Mouse (Mus musculus) hindbrain, postnatal 0 days (tissue): Measurements from ENCODE around the gene Ptprd. TPM values are rescaled to one million over a fixed set of nuclear protein-coding genes. Genes with fewer than 3 reads are reported as not detected.
"Not testable (repeated sequence)": the region's sequence is repeated elsewhere in the genome, so short reads cannot be mapped to it uniquely, and the experiment has no call there.

Experiments used
- ATAC-seq: fragments of 200-750 bp; cut with Nextera tagmentation; 2 replicates; pipeline ENCODE4 v1.8.0; 2017; ENCODE audit warnings: mild to moderate bottlenecking, moderate TSS enrichment, moderate library complexity
- DNase-seq: peaks from one replicate; pipeline ENCODE4 v3.0.0-alpha.2; 2015; ENCODE audit warnings: low spot score
- H3K27ac ChIP-seq: fragments of 300-500 bp; sonication (generic); 2 replicates; pipeline ENCODE4 v1.5.1; 2014; ENCODE audit warnings: mild to moderate bottlenecking
- H3K27me3 ChIP-seq: fragments of 300-500 bp; sonication (generic); 2 replicates; pipeline ENCODE4 v1.6.1; 2014; ENCODE audit warnings: low read length, mixed read lengths; ENCODE audit not compliant: insufficient read depth
- H3K36me3 ChIP-seq: fragments of 300-500 bp; sonication (generic); 2 replicates; pipeline ENCODE4 v1.6.1; 2014; ENCODE audit warnings: low read length, mixed read lengths; ENCODE audit not compliant: insufficient read depth
- H3K4me1 ChIP-seq: fragments of 300-500 bp; sonication (generic); 2 replicates; pipeline ENCODE4 v1.6.1; 2014; ENCODE audit warnings: antibody characterized with exemption, low read length, mixed read lengths; ENCODE audit not compliant: insufficient read depth
- H3K4me2 ChIP-seq: fragments of 300-500 bp; sonication (generic); 2 replicates; pipeline ENCODE4 v1.6.1; 2014; ENCODE audit warnings: low read depth, mild to moderate bottlenecking, low read length, moderate library complexity, mixed read lengths
- H3K4me3 ChIP-seq: fragments of 300-500 bp; sonication (generic); 2 replicates; pipeline ENCODE4 v1.5.1; 2014; ENCODE audit warnings: low read length
- H3K9ac ChIP-seq: fragments of 300-500 bp; sonication (generic); replicated peaks from 2 replicates; pipeline ENCODE4 v1.6.1; 2014; ENCODE audit warnings: mild to moderate bottlenecking, low read length, moderate library complexity, mixed read lengths
- H3K9me3 ChIP-seq: fragments of 300-500 bp; sonication (generic); 2 replicates; pipeline ENCODE4 v1.6.1; 2016; ENCODE audit warnings: low read length, mixed read lengths
- CTCF ChIP-seq: IDR thresholded peaks from 2 replicates; pipeline ENCODE4 v1.5.1; 2016; ENCODE audit warnings: antibody characterized with exemption, control low read depth, low read depth
- WGBS: fragments of 180-500 bp; shearing (Covaris S2); extraction: QIAGEN DNeasy Blood & Tissue Kit; methylation state at CpG from one replicate; pipeline ENCODE4 v1.1.7; 2014; 5-methylcytosine and 5-hydroxymethylcytosine counted together
- polyA plus RNA-seq: library from polyadenylated mRNA; unstranded; fragments of >200 nt; fragmentation: Nextera tagmentation; extraction: Ambion mirVana; gene quantifications from 2 replicates; pipeline ENCODE4 v1.2.1, GENCODE M21; 2015
- total RNA-seq: library from RNA; depleted of rRNA; stranded (reverse); fragments of >200 nt; gene quantifications from 2 replicates; pipeline ENCODE4 v1.2.3, GENCODE M21; 2014

Gene Ptprd
- total and polyA plus RNA-seq, 2 experiments from 2014 or later = 56.3 to 96.0 TPM

GRCm38 (mm10) chr4:77992709-77993108, 219.1 kb downstream of the Ptprd start:
- H3K4me2 ChIP-seq = no peak overlapping the region
- DNase-seq = no peak
- no peak for ATAC-seq
- no peak overlapping the region for H3K9ac ChIP-seq
- no peak overlapping the region for H3K27ac ChIP-seq
- H3K9me3 ChIP-seq = no peaks in the 10 kb centered on the region
- no peak for TF ChIP-seq CTCF
- no peak overlapping the region for H3K4me3 ChIP-seq
- H3K4me1 ChIP-seq = no peaks in the 10 kb centered on the region
- no peaks in the 10 kb centered on the region for H3K36me3 ChIP-seq
- 70% methylated on average over 4 of the region's 4 CpGs for WGBS
- no peaks in the 10 kb centered on the region for H3K27me3 ChIP-seq

- no peak for DNase-seq
- no peak overlapping the region for H3K27ac ChIP-seq
- no peak overlapping the region for H3K4me2 ChIP-seq
These were observed 229.7 kb downstream of the Ptprd start for GRCm38 (mm10) chr4:77982094-77982493.

GRCm38 (mm10) chr4:77961711-77962110, 250.1 kb downstream of the Ptprd start:
- TF ChIP-seq CTCF = peak; percentile 56
- no peaks in the 10 kb centered on the region for H3K36me3 ChIP-seq
- H3K27ac ChIP-seq = no peak overlapping the region
- DNase-seq (peak; percentile 13), ATAC-seq (no peak)
- H3K4me2 ChIP-seq = no peak overlapping the region
- no peaks in the 10 kb centered on the region for H3K9me3 ChIP-seq
- WGBS = 17% methylated on average over 2 of the region's 2 CpGs
- no peak overlapping the region for H3K4me3 ChIP-seq
- no peaks in the 10 kb centered on the region for H3K4me1 ChIP-seq
- H3K9ac ChIP-seq = no peak overlapping the region
- no peaks in the 10 kb centered on the region for H3K27me3 ChIP-seq

More at GRCm38 (mm10) chr4:77982094-77982493, 229.7 kb downstream of the Ptprd start:
- Histone ChIP-seq H3K9me3 (no peaks in the 10 kb centered on the region), H3K36me3 (no peaks in the 10 kb centered on the region), H3K4me1 (no peaks in the 10 kb centered on the region), H3K4me3 (no peak overlapping the region), H3K27me3 (no peaks in the 10 kb centered on the region), H3K9ac (no peak overlapping the region)
- WGBS = 83% methylated on average over 4 of the region's 4 CpGs
- no peak for TF ChIP-seq CTCF
- no peak for ATAC-seq

- no peak overlapping the region for H3K4me3 ChIP-seq
- H3K4me1 ChIP-seq = no peaks in the 10 kb centered on the region
- no peak for ATAC-seq
- no peak for TF ChIP-seq CTCF
- no peaks in the 10 kb centered on the region for H3K27me3 ChIP-seq
- no peaks in the 10 kb centered on the region for H3K9me3 ChIP-seq
- H3K27ac ChIP-seq = no peak overlapping the region
- H3K4me2 ChIP-seq = no peak overlapping the region
- DNase-seq = no peak
- WGBS = 70% methylated on average over 4 of the region's 4 CpGs
- H3K36me3 ChIP-seq = no peaks in the 10 kb centered on the region
- no peak overlapping the region for H3K9ac ChIP-seq
These were observed 322.3 kb downstream of the Ptprd start for GRCm38 (mm10) chr4:77889489-77889888.

- Histone ChIP-seq H3K4me1 (no peaks in the 10 kb centered on the region), H3K4me2 (no peak overlapping the region), H3K36me3 (no peaks in the 10 kb centered on the region), H3K9me3 (no peaks in the 10 kb centered on the region), H3K27ac (no peak overlapping the region), H3K4me3 (no peak overlapping the region), H3K9ac (no peak overlapping the region), H3K27me3 (no peaks in the 10 kb centered on the region)
- TF ChIP-seq CTCF = no peak
- DNase-seq (no peak), ATAC-seq (0 out of 2 replicates have a peak, but pooled peaks have one; percentile 27)
- 50% methylated on average over 2 of the region's 2 CpGs for WGBS
These were observed 331.5 kb downstream of the Ptprd start for GRCm38 (mm10) chr4:77880213-77880612.

GRCm38 (mm10) chr4:77861269-77861668, 350.5 kb downstream of the Ptprd start:
- no peaks in the 10 kb centered on the region for H3K9me3 ChIP-seq
- ATAC-seq (no peak), DNase-seq (peak; percentile 2)
- H3K9ac ChIP-seq = no peak overlapping the region
- no peaks in the 10 kb centered on the region for H3K36me3 ChIP-seq
- no peaks in the 10 kb centered on the region for H3K27me3 ChIP-seq
- H3K4me1 ChIP-seq = no peaks in the 10 kb centered on the region
- 57% methylated on average over 5 of the region's 5 CpGs for WGBS
- TF ChIP-seq CTCF = no peak
- H3K4me2 ChIP-seq = no peak overlapping the region
- no peak overlapping the region for H3K4me3 ChIP-seq
- no peak overlapping the region for H3K27ac ChIP-seq

GRCm38 (mm10) chr4:77797391-77797790, 414.4 kb downstream of the Ptprd start:
- H3K4me3 ChIP-seq, H3K4me2 ChIP-seq, DNase-seq, H3K4me1 ChIP-seq, H3K27me3 ChIP-seq, H3K36me3 ChIP-seq, H3K27ac ChIP-seq, H3K9me3 ChIP-seq, ATAC-seq, H3K9ac ChIP-seq: not testable (repeated sequence)
- 89% methylated on average over 1 of the region's 1 CpGs for WGBS
